Mouse (Mus musculus) heart, postnatal 36 days (tissue): ENCODE measurements around the gene Oprm1. TPM values are rescaled to one million over a fixed set of nuclear protein-coding genes. Genes with fewer than 3 reads are reported as not detected.
"Not testable (repeated sequence)": the region's sequence is repeated elsewhere in the genome, so short reads cannot be mapped to it uniquely, and the experiment has no call there.

ENCODE experiments used
- DNase-seq, 2 experiments: peaks; one replicate each; pipeline ENCODE4 v3.0.0; 2021 to 2022
- intact Hi-C: fragments of 180-260 bp; cut with DNase I; formaldehyde crosslinking; loops from one replicate; pipeline ENCODE4 v1.15.1; 2025
- total RNA-seq, 2 experiments: library from RNA; stranded (reverse); gene quantifications; 2 replicates each; pipeline ENCODE4 v1.2.3; 2021

The Oprm1 gene
- total RNA-seq, 2 experiments from 2014 or later: not detected

GRCm38 (mm10) chr10:6968334-6968733 is 210.0 kb downstream of the Oprm1 start:
- intact Hi-C loops: no loop called here
- DNase-seq: no peak

- no peak for DNase-seq
- intact Hi-C loops: no loop called here
These were observed 219.5 kb downstream of the Oprm1 start for GRCm38 (mm10) chr10:6977843-6978242.

DNA sequence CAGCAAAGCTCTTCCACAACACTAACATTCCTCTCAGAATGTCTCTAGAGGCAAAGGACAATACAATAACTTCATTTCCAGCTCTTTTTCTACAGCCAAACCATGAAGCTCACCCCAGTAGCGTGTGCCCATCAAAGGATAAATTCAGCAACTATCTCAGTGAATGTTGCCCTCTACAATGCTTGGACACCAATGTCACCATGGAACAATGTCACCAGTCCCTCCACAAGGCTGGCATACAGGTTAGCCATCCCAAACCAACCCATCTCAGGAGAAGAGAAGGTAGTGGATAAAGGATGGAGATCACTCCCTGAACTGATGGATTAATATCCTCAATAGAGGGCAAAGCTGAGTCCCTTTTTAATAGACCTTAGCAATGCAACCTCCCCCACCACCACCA is 220.4 kb downstream of the Oprm1 start:
- no peak for DNase-seq
- intact Hi-C loops: no loop called here

- no peak for DNase-seq
These were observed 220.9 kb downstream of the Oprm1 start for GRCm38 (mm10) chr10:6979216-6979615.

DNA sequence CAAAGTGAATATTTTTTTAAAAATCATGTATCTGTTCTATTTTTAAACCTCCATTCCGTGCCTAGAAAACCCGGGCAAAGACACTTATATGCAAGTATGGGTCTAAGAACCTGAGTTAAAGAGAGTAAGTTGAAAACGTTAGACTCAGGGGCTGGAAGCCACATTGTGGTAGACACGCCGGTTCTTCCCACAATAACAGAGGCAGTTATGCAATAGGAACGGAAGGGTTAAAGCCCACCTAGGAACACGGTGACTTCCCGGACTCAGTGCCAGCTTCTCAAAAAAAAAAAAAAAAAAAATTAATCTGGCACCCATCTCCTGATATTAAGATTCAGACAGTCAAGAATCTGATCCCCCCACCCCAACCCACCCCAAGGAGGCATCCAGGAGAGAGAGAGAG is 221.5 kb downstream of the Oprm1 start:
- intact Hi-C loops: no loop called here
- no peak for DNase-seq

More at GRCm38 (mm10) chr10:6979216-6979615, 220.9 kb downstream of the Oprm1 start:
- intact Hi-C loops: no loop called here

- intact Hi-C loops: no loop called here
- no peak for DNase-seq
These were observed 221.9 kb downstream of the Oprm1 start for GRCm38 (mm10) chr10:6980236-6980635.

- intact Hi-C loops: no loop called here
- no peak for DNase-seq
These were observed 224.4 kb downstream of the Oprm1 start for GRCm38 (mm10) chr10:6982751-6983151.

- intact Hi-C loops: no loop called here
- no peak for DNase-seq
These were observed 225.1 kb downstream of the Oprm1 start for GRCm38 (mm10) chr10:6983431-6983830.

GRCm38 (mm10) chr10:6986246-6986645 is 227.9 kb downstream of the Oprm1 start:
- DNase-seq: no peak

GRCm38 (mm10) chr10:6987399-6988098 is 229.2 kb downstream of the Oprm1 start:
- DNase-seq: no peak
- intact Hi-C loops: no loop called here

More at GRCm38 (mm10) chr10:6986246-6986645, 227.9 kb downstream of the Oprm1 start:
- intact Hi-C loops: no loop called here

GRCm38 (mm10) chr10:6988555-6988954 is 230.2 kb downstream of the Oprm1 start:
- intact Hi-C loops: no loop called here
- no peak for DNase-seq

DNA sequence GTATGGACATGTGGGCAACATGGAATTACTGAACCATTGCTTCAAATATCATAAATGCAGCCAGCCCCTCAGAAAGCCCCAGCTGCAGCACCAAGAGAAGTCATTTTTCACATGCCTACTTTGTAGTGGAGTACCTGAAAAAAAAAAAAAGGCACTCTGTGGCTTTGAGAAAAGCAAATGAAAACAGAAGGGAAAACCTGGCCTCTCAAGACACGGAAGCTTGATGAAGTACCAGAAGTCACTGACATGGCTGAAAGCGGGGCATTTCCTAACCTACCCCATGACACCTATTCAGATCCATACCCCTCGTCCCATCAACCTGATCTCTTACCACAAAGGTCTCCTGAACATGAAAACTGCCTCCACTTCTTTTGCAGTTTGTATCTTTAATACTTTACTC is 238.6 kb downstream of the Oprm1 start:
- intact Hi-C loops: no loop called here
- DNase-seq: no peak

DNA sequence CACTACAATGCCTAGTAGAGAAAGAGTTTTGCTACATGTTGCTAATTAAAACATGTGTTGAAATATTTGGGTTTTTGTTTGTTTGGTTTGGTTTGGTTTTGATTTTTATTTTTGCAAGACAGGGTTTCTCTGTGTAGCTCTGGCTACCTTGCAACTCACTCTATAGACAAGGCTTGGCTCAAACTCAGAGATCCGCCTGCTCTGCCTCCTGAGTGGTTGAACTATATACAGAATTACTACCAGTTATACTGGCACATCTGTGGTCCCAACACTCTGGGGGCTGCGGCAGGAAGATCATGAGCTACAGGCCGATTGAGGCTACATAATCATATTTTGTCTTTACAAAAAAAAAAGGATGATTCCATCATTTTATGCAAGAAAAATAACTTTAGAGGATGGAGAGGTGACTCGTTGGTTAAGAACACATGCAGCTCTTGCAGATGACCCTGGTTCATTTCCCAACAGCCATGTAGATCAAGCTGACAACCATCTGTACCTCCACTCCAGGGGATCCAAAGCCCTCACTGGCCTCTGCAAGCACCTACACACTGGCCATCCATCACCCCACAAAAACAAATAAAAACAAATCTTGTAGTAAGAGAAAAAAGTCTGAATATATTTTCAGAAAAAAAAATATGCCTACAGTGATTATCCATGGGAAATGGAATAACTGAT is 240.4 kb downstream of the Oprm1 start:
- no peak for DNase-seq
- intact Hi-C loops: no loop called here

DNA sequence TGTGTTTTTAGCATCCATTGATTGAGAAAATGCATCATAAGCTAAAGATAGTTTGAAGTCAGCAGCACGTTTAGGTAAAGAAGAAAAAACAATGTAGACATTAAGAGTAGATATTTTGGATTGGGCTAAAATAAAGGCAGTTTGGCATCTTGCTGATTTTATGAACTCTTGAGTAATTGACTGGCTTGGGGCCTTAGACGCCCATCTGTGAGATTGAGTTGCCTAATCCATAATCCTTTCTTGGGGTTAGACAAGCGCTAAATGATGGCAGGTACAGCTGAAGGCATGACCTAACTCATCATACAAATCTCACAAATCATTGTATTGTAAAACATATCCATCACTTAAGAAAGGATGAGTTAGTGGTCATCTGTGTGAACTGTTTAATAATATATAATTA is 241.0 kb downstream of the Oprm1 start:
- DNase-seq: no peak
- intact Hi-C loops: no loop called here

- DNase-seq, intact Hi-C loops: not testable (repeated sequence)
These were observed 245.6 kb downstream of the Oprm1 start for GRCm38 (mm10) chr10:7003898-7004297.

DNA sequence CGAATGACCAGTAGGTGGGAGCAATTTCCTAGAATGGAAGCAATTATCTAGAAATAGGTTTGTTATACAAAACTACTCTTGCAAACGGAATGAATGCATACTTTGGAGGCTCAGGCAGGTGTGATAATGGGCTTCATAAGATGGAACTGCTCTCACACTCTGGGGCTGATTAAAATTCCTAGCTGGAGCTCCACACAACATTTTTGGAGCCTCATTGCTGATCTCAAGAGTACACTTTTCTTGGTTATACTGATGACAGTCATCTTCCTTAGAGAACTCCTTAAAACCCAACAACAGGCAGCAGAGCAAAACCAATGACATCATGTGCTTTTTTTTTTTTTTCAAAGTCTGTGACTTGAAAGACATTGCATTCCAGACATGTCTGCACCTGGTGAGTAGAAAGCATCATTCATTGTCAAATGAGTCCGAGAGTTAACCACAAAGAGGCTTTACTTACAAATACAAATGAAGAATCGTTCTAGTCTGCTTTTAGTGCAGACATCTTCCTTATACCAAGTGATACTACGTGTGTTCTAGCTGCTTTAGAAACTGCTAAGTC is 246.8 kb downstream of the Oprm1 start:
- no peak for DNase-seq
- intact Hi-C loops: no loop called here

DNA sequence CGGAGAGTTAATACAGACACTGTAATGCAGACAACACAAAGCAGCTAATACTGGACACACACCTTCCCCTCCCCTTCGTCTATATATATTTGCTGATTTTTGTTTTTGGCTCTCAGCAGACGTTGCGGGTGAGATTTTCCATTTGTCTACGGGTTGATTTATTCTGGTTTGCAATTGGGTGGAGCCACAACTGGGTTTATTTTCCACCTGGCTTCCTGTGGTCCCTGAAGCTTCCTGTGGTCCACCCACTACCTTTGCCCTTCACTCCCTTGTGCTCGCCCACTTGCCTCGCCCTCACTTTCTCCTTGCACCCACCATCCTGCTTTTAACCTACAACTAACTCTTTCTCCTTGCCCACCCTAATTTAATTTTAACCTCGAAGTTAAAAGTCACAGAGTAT is 252.2 kb downstream of the Oprm1 start:
- intact Hi-C loops: no loop called here
- DNase-seq: no peak

DNA sequence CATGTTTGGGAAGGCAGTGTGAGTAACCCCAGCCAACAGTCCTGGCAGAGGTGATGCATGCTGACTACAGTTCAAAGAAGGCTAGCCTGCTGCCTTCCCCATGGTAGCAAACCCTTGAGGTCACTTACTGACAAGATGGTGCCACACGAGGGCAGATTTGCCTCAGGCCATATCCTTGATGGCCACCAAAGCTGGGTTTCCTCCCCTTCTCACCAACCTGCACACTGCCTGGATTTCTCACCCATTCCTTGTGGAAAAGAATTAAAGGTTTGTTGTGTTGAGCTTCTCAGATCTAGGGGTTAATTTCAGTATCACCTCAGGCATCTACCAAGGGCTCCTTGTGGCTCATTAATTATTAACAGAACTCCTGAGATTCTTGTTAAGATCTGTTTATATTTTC is 256.9 kb downstream of the Oprm1 start:
- intact Hi-C loops: no loop called here
- no peak for DNase-seq

DNA sequence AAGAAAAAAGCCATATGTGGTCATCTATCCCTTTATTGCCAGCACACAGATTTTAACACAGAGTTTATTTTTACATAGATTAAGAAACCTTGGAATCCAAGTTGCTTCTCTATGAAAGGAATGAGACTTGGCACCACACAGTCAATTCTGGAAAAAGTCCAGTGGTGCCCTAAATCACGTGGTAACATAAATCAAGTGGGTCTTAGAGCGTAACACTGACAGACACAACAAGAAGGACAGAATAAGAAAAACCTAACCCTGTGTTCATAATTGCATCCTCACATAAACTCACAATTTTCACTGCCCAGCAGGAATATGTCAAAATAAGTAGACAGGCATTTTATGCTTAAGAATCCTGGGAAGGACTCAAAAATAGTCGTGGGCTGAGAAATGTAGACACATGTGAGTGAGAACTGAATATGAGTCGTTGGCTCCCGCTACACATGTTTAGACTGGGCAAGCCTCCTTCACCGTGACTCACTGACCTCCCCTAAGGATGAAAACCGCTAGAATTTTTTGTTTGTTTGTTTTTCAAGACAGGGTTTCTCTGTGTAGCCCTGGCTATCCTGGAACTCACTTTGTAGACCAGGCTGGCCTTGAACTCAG is 261.6 kb downstream of the Oprm1 start:
- intact Hi-C loops: no loop called here
- DNase-seq: no peak

DNA sequence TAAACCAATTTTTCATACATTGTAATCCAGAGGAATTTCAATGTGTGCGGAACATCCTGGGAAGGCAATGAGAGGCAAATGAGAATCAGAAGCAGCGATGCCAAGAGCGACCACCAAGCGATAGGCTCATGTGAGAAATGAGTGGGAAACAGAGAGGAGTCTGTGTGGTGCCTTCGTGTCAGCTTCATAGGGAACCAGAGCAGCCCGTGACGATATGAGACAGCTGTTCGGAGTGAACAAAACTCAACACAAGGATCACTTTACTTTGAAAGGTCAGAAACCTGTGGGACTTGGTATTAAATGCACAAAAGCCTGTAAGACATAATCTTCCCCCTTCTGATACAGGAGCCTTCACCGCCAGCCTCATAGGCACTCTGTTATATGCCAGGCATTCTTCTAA is 262.2 kb downstream of the Oprm1 start:
- DNase-seq: no peak
- intact Hi-C loops: no loop called here

- intact Hi-C loops: no loop called here
- no peak for DNase-seq
These were observed 266.7 kb downstream of the Oprm1 start for GRCm38 (mm10) chr10:7025028-7025427.

DNA sequence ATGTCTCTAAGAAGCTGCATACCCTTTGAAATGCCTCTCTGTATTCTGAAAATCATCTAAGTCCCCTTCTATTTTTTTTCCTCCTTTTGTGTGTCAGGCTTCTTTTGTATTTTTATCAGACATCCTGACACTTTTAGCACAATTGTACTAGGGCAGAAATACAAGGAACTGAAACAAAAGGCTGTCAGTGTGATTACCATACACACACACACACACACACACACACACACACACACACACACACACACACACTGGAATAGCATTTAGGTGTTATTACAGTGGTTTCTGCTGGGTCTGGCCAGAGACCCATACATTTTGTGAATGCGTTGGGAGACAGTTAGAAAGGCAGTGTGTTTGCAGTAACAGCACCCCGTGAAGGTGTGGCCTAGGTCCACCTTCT is 275.2 kb downstream of the Oprm1 start:
- intact Hi-C loops: no loop called here
- no peak for DNase-seq
